Comparison of ENCODE assay signal across 8 mouse cellular contexts in genomic region chr6:85339273-85339901, GRCm38 (mm10). TPM values are rescaled to one million over a fixed set of nuclear protein-coding genes. Genes with fewer than 3 reads are reported as not detected.
DNase-seq lines count a peak whose midpoint lies in the region; ATAC-seq lines count a peak whose summit lies in the region.

No protein-coding gene starts in this region.

- 55% methylated on average over 1 of the region's 1 CpGs for WGBS in limb, embryonic 15.5 days

- no peak overlapping the region for H3K9ac ChIP-seq in limb, embryonic 15.5 days

- no peaks in the 10 kb centered on the region for H3K9me3 ChIP-seq in limb, embryonic 15.5 days

- ATAC-seq in limb, embryonic 15.5 days (ENCODE audit: insufficient number of reproducible peaks, low FRiP score, low TSS enrichment, low read depth): 0 out of 2 replicates have a peak, but pooled peaks have one; percentile 8
- ATAC-seq in erythroblast, adult 5-6 weeks (replicated peaks; ENCODE audit: low FRiP score, poor library complexity, severe bottlenecking): no peak

- no peaks in the 10 kb centered on the region for H3K4me1 ChIP-seq in limb, embryonic 15.5 days

- no peak overlapping the region for H3K4me2 ChIP-seq in limb, embryonic 15.5 days

- H3K27me3 ChIP-seq in limb, embryonic 15.5 days: no peaks in the 10 kb centered on the region

- no peak overlapping the region for H3K27ac ChIP-seq in limb, embryonic 15.5 days

- peak; percentile 62 for DNase-seq in adrenal gland, postnatal 14 days
- no peak for DNase-seq in adrenal gland, adult 18-20 months (ENCODE audit: low spot score in 2 of 2)
- DNase-seq in right cerebral cortex, adult 18-20 months: peak; percentile 59
- DNase-seq in right cerebral cortex, postnatal 36 days (ENCODE audit: low spot score in 2 of 2): no peak
- DNase-seq in embryo, embryonic 11 days: peak; percentile 37
- DNase-seq in retina, postnatal 1 day: peak; percentile 49

- H3K36me3 ChIP-seq in limb, embryonic 15.5 days: peaks cover 47% of the 10 kb centered on the region

- H3K4me3 ChIP-seq in limb, embryonic 15.5 days: no peak overlapping the region

RNA-seq across cellular contexts. Expression of gene Sfxn5, which starts 6.2 kb away (rescaled TPM):
- total RNA-seq in adrenal gland, postnatal 14 days (2021): 21.7 and 31.8 TPM in 2 replicates
- 10 to 100 TPM; 20.0 to 35.9 TPM for total RNA-seq in adrenal gland, adult 18-20 months (2021)
- 6.3 and 7.1 TPM in 2 replicates for polyA plus RNA-seq in limb, embryonic 15.5 days (2015; fragmentation: Nextera tagmentation; extraction: Ambion mirVana)
- 0.19 and 0.63 TPM in 2 replicates for total RNA-seq in erythroblast, adult 5-6 weeks (2015; ENCODE audit: low replicate concordance)
- total RNA-seq in erythroblast, adult 5-6 weeks (2017; ENCODE audit: low replicate concordance): 0.56 and 1.3 TPM in 2 replicates

RNA-seq across cellular contexts. Expression of gene Rab11fip5, which starts 35.0 kb away (rescaled TPM):
- total RNA-seq in adrenal gland, postnatal 14 days (2021): 22.7 and 28.7 TPM in 2 replicates
- total RNA-seq in adrenal gland, adult 18-20 months (2021): 10 to 100 TPM; 26.1 to 29.2 TPM
- polyA plus RNA-seq in limb, embryonic 15.5 days (2015; fragmentation: Nextera tagmentation; extraction: Ambion mirVana): 21.7 and 24.8 TPM in 2 replicates
- 0.19 and 0.21 TPM in 2 replicates for total RNA-seq in erythroblast, adult 5-6 weeks (2015; ENCODE audit: low replicate concordance)
- total RNA-seq in erythroblast, adult 5-6 weeks (2017; ENCODE audit: low replicate concordance): 0.51 and 2.6 TPM in 2 replicates

Comparison
In these comparisons a context has a peak if more than half of its experiments do, and no peak if none do; other contexts are left out.
1. DNase-seq: peak in adrenal gland, postnatal 14 days (single experiment), right cerebral cortex, adult 18-20 months (single experiment), embryo, embryonic 11 days (single experiment) and retina, postnatal 1 day (single experiment); none in adrenal gland, adult 18-20 months (0 of 2) and right cerebral cortex, postnatal 36 days (0 of 2).